Mouse (Mus musculus) embryonic facial prominence, embryonic 15.5 days (tissue): Measurements from ENCODE around the gene Brdt. TPM values are rescaled to one million over a fixed set of nuclear protein-coding genes. Genes with fewer than 3 reads are reported as not detected.

ENCODE experiments used
- ATAC-seq: fragments of 200-750 bp; cut with Nextera tagmentation; 2 replicates; pipeline ENCODE4 v1.8.0; 2017; ENCODE audit warnings: low read depth, moderate TSS enrichment; ENCODE audit not compliant: insufficient number of reproducible peaks, low FRiP score, low TSS enrichment
- H3K27ac ChIP-seq: fragments of 300-500 bp; sonication (generic); replicated peaks from 2 replicates; pipeline ENCODE4 v1.5.1; 2015; ENCODE audit warnings: mild to moderate bottlenecking, inconsistent platforms
- H3K27me3 ChIP-seq: fragments of 300-500 bp; sonication (generic); 2 replicates; pipeline ENCODE4 v1.6.1; 2015; ENCODE audit warnings: inconsistent platforms
- H3K36me3 ChIP-seq: fragments of 300-500 bp; sonication (generic); 2 replicates; pipeline ENCODE4 v1.6.1; 2015; ENCODE audit warnings: mild to moderate bottlenecking, inconsistent platforms
- H3K4me1 ChIP-seq: fragments of 300-500 bp; sonication (generic); 2 replicates; pipeline ENCODE4 v1.6.1; 2015; ENCODE audit warnings: inconsistent platforms
- H3K4me2 ChIP-seq: fragments of 300-500 bp; sonication (generic); replicated peaks from 2 replicates; pipeline ENCODE4 v1.6.1; 2015; ENCODE audit warnings: mild to moderate bottlenecking, inconsistent platforms
- H3K4me3 ChIP-seq: fragments of 300-500 bp; sonication (generic); replicated peaks from 2 replicates; pipeline ENCODE4 v1.5.1; 2015; ENCODE audit warnings: mild to moderate bottlenecking, inconsistent platforms
- H3K9ac ChIP-seq: fragments of 300-500 bp; sonication (generic); 2 replicates; pipeline ENCODE4 v1.6.1; 2015; ENCODE audit warnings: inconsistent platforms
- H3K9me3 ChIP-seq: fragments of 300-500 bp; sonication (generic); replicated peaks from 2 replicates; pipeline ENCODE4 v1.6.1; 2016; ENCODE audit warnings: inconsistent platforms
- WGBS: fragments of 180-500 bp; shearing (Covaris S2); methylation state at CpG from one replicate; pipeline ENCODE4 v1.1.7; 2015; 5-methylcytosine and 5-hydroxymethylcytosine counted together
- polyA plus RNA-seq: library from polyadenylated mRNA; unstranded; fragments of >200 nt; fragmentation: Nextera tagmentation; extraction: Ambion mirVana; gene quantifications from 2 replicates; pipeline ENCODE4 v1.2.1, GENCODE M21; 2015

The Brdt gene
- polyA plus RNA-seq, 1 experiment from 2014 or later = 6.4 TPM

- H3K4me3 ChIP-seq = no peak overlapping the region
- H3K4me2 ChIP-seq = no peak overlapping the region
- H3K27me3 ChIP-seq = no peaks in the 10 kb centered on the region
- ATAC-seq = no peak
- no peak overlapping the region for H3K9ac ChIP-seq
- no peaks in the 10 kb centered on the region for H3K9me3 ChIP-seq
- 26% methylated on average over 1 of the region's 1 CpGs for WGBS
- H3K27ac ChIP-seq = no peak overlapping the region
- no peaks in the 10 kb centered on the region for H3K36me3 ChIP-seq
- no peaks in the 10 kb centered on the region for H3K4me1 ChIP-seq
Observed at GRCm38 (mm10) chr5:107421676-107422075, 90.7 kb downstream of the Brdt start.

GRCm38 (mm10) chr5:107431249-107431648 is 100.3 kb downstream of the Brdt start, which contains the start of gene Lpcat2b:
Gene Lpcat2b, plus strand, starts transcription at chr5:107431549.
- Histone ChIP-seq H3K4me3 (no peak within 1 kb of the TSS), H3K27me3 (no peaks in the 10 kb centered on the region; the same call in 1 of the 2 replicates), H3K4me2 (no peak within 1 kb of the TSS), H3K4me1 (no peaks in the 10 kb centered on the region), H3K36me3 (no peaks in the 10 kb centered on the region), H3K9me3 (no peaks in the 10 kb centered on the region), H3K9ac (no peak within 1 kb of the TSS), H3K27ac (no peak within 1 kb of the TSS)
- 67% methylated on average over 3 of the region's 3 CpGs for WGBS
- ATAC-seq = no peak

GRCm38 (mm10) chr5:107434001-107434400 is 103.0 kb downstream of the Brdt start:
- no peaks in the 10 kb centered on the region for H3K36me3 ChIP-seq
- 57% methylated on average over 5 of the region's 5 CpGs for WGBS

GRCm38 (mm10) chr5:107436185-107436584 is 105.2 kb downstream of the Brdt start:
- Histone ChIP-seq H3K4me2 (no peak overlapping the region), H3K27ac (no peak overlapping the region), H3K9ac (no peak overlapping the region), H3K4me3 (no peak overlapping the region), H3K36me3 (no peaks in the 10 kb centered on the region), H3K9me3 (no peaks in the 10 kb centered on the region), H3K4me1 (peaks cover 7% of the 10 kb centered on the region), H3K27me3 (no peaks in the 10 kb centered on the region; the same call in 1 of the 2 replicates)
- ATAC-seq = no peak
- WGBS = 82% methylated on average over 6 of the region's 6 CpGs

More at GRCm38 (mm10) chr5:107434001-107434400, 103.0 kb downstream of the Brdt start:
- no peak for ATAC-seq
- Histone ChIP-seq H3K4me1 (peaks cover 7% of the 10 kb centered on the region), H3K27ac (no peak overlapping the region), H3K9ac (no peak overlapping the region), H3K4me2 (no peak overlapping the region), H3K27me3 (no peaks in the 10 kb centered on the region; the same call in 1 of the 2 replicates), H3K4me3 (no peak overlapping the region), H3K9me3 (no peaks in the 10 kb centered on the region)

Other genes starting within 250 kb of the Brdt start
- gene Tgfbr3, start 41.5 kb upstream of the Brdt start, polyA plus RNA-seq = 37.3 and 38.7 TPM in 2 replicates
- gene Ephx4, start 71.6 kb downstream of the Brdt start, polyA plus RNA-seq = 3.0 and 3.7 TPM in 2 replicates
- 0.05 TPM in 1 of 2 replicates, not detected in the other for gene Lpcat2b, start 100.4 kb downstream of the Brdt start, polyA plus RNA-seq
- gene Btbd8, start 106.8 kb downstream of the Brdt start, polyA plus RNA-seq = 4.9 and 7.6 TPM in 2 replicates
- 0.49 and 0.50 TPM in 2 replicates for gene Gm42669, start 176.5 kb downstream of the Brdt start, polyA plus RNA-seq
- gene 1700028K03Rik, start 203.6 kb downstream of the Brdt start, polyA plus RNA-seq = 0.05 and 0.12 TPM in 2 replicates